Mouse (Mus musculus): ENCODE data around the gene Clk1.

DNA sequence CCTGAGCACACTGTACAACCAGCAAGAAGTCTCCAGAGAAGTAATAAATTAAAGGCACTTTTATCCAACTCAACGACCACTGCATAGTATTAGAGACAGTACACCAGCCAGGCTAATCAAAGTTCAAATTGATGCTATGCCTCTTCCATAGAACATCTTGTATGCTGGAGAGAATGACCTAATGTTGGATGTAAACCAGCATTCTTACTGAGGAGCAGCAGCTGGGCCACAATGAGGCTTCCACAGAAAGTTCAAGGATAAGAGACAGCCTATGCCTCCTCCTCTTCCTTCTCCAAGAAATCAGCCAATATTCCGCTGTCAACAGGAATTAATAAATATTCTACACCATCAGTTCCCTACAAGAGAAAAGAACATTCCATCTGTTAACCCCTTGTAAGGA lies 40.1 kb upstream of the Clk1 start:
- no peak for TF ChIP-seq CTCF (IDR thresholded peaks at IDR 0.05; ENCODE audit: borderline replicate concordance, extremely low read depth, insufficient read depth, insufficient read length)
- no peak for TF ChIP-seq POLR2A (IDR thresholded peaks at IDR 0.05; ENCODE audit: borderline replicate concordance, extremely low read depth, insufficient read depth, insufficient read length, poor library complexity, severe bottlenecking)

Data from brain, embryonic 14.5 days (tissue).